8 mouse cellular contexts compared by ENCODE assay signal in genomic region chr3:40798500-40798899, GRCm38 (mm10). TPM values are rescaled to one million over a fixed set of nuclear protein-coding genes. Genes with fewer than 3 reads are reported as not detected.
DNase-seq lines count a peak whose midpoint lies in the region; ATAC-seq and TF ChIP-seq lines count a peak whose summit lies in the region.

No protein-coding gene starts in this region.

- H3K9me3 ChIP-seq in midbrain, embryonic 10.5 days (replicated peaks): no peaks in the 10 kb centered on the region
- no peaks in the 10 kb centered on the region for H3K9me3 ChIP-seq in midbrain, embryonic 15.5 days
- no peaks in the 10 kb centered on the region for H3K9me3 ChIP-seq in hindbrain, postnatal 0 days (ENCODE audit: low read length)
- H3K9me3 ChIP-seq in liver, embryonic 14.5 days (ENCODE audit: control insufficient read depth, low read length): no peaks in the 10 kb centered on the region

- 37% methylated on average over 7 of the region's 7 CpGs for WGBS in midbrain, embryonic 10.5 days
- 40% methylated on average over 7 of the region's 7 CpGs for WGBS in midbrain, embryonic 15.5 days
- 40% methylated on average over 7 of the region's 7 CpGs for WGBS in hindbrain, postnatal 0 days
- WGBS in liver, embryonic 14.5 days (ENCODE audit: insufficient replicate concordance): 30% methylated on average over 7 of the region's 7 CpGs

- H3K27me3 ChIP-seq in midbrain, embryonic 10.5 days (ENCODE audit: low read depth, poor library complexity, severe bottlenecking): no peaks in the 10 kb centered on the region
- H3K27me3 ChIP-seq in midbrain, embryonic 15.5 days (replicated peaks): no peaks in the 10 kb centered on the region
- H3K27me3 ChIP-seq in hindbrain, postnatal 0 days (ENCODE audit: insufficient read depth, low read length): no peaks in the 10 kb centered on the region
- H3K27me3 ChIP-seq in liver, embryonic 14.5 days (ENCODE audit: control insufficient read depth, insufficient read depth, low read length): no peaks in the 10 kb centered on the region

- no peak overlapping the region for H3K27ac ChIP-seq in midbrain, embryonic 10.5 days (replicated peaks)
- H3K27ac ChIP-seq in midbrain, embryonic 15.5 days: no peak overlapping the region
- H3K27ac ChIP-seq in hindbrain, postnatal 0 days: no peak overlapping the region
- H3K27ac ChIP-seq in liver, embryonic 14.5 days: peak overlapping the region; percentile 28

- no peak overlapping the region for H3K9ac ChIP-seq in midbrain, embryonic 15.5 days
- no peak overlapping the region for H3K9ac ChIP-seq in hindbrain, postnatal 0 days (replicated peaks; ENCODE audit: low read length)
- H3K9ac ChIP-seq in liver, embryonic 14.5 days (replicated peaks): no peak overlapping the region

- TF ChIP-seq EP300 in liver, embryonic 14.5 days (IDR thresholded peaks at IDR 0.05; ENCODE audit: low read depth): no peak

- no peak for ATAC-seq in midbrain, embryonic 15.5 days (replicated peaks)
- peak; percentile 10; the same call in 1 of the 2 replicates for ATAC-seq in hindbrain, postnatal 0 days
- ATAC-seq in liver, embryonic 14.5 days (ENCODE audit: insufficient read depth): peak; percentile 31; the same call in 1 of the 2 replicates

- H3K36me3 ChIP-seq in midbrain, embryonic 10.5 days: peaks cover 29% of the 10 kb centered on the region
- no peaks in the 10 kb centered on the region for H3K36me3 ChIP-seq in midbrain, embryonic 15.5 days (replicated peaks)
- no peaks in the 10 kb centered on the region; the same call in 1 of the 2 replicates for H3K36me3 ChIP-seq in hindbrain, postnatal 0 days (ENCODE audit: insufficient read depth, low read length)
- H3K36me3 ChIP-seq in liver, embryonic 14.5 days (replicated peaks; ENCODE audit: control insufficient read depth, insufficient read depth, low read depth): peaks cover 13% of the 10 kb centered on the region

- no peak overlapping the region for H3K4me3 ChIP-seq in midbrain, embryonic 10.5 days
- no peak overlapping the region for H3K4me3 ChIP-seq in midbrain, embryonic 15.5 days
- H3K4me3 ChIP-seq in hindbrain, postnatal 0 days (ENCODE audit: low read length): no peak overlapping the region
- H3K4me3 ChIP-seq in liver, embryonic 14.5 days (ENCODE audit: insufficient read depth in 1 of 2, low read depth in 2 of 2, low read length in 2 of 2): peak overlapping the region in 1 of 2 experiments; percentile 86; a peak in 1 of 4 replicates

- H3K4me2 ChIP-seq in midbrain, embryonic 15.5 days: no peak overlapping the region
- H3K4me2 ChIP-seq in hindbrain, postnatal 0 days (ENCODE audit: low read depth, low read length): no peak overlapping the region
- H3K4me2 ChIP-seq in liver, embryonic 14.5 days (ENCODE audit: low read depth): peak overlapping the region; percentile 82

- peak; percentile 34 for DNase-seq in midbrain, embryonic 10.5 days (ENCODE audit: low spot score)
- peak; percentile 79 for DNase-seq in R1 (ENCODE audit: low read depth, low spot score)
- DNase-seq in cerebellum, postnatal 25 days: peak; percentile 41 to 60
- peak; percentile 69 for DNase-seq in hindbrain, postnatal 0 days (ENCODE audit: low spot score)
- DNase-seq in liver, embryonic 14.5 days (ENCODE audit: low read depth in 3 of 3, low spot score in 3 of 3): peak; percentile 62 to 70 (median 63)
- DNase-seq in retina, embryonic 14.5 days (ENCODE audit: low spot score): peak; percentile 71
- peak; percentile 27 for DNase-seq in yolk sac, embryonic 10.5 days (ENCODE audit: low spot score)

- TF ChIP-seq CTCF in hindbrain, postnatal 0 days (IDR thresholded peaks at IDR 0.05; ENCODE audit: low read depth): peak; percentile 65
- TF ChIP-seq CTCF in liver, embryonic 14.5 days (IDR thresholded peaks at IDR 0.05; ENCODE audit: low read depth): peak; percentile 86

- H3K4me1 ChIP-seq in midbrain, embryonic 10.5 days: peaks cover 18% of the 10 kb centered on the region
- H3K4me1 ChIP-seq in midbrain, embryonic 15.5 days: peaks cover 13% of the 10 kb centered on the region
- H3K4me1 ChIP-seq in hindbrain, postnatal 0 days (ENCODE audit: insufficient read depth, low read length): no peaks in the 10 kb centered on the region; the same call in 1 of the 2 replicates
- H3K4me1 ChIP-seq in liver, embryonic 14.5 days (replicated peaks; ENCODE audit: control insufficient read depth in 2 of 2, insufficient read depth in 2 of 2, low read length in 1 of 2): peaks cover 7 to 15% of the 10 kb centered on the region in 2 experiments

RNA-seq across cellular contexts. Expression of gene Plk4, which starts 1.3 kb away (rescaled TPM):
- 77.4 and 83.2 TPM in 2 replicates for polyA plus RNA-seq in midbrain, embryonic 10.5 days (2016; fragmentation: Nextera tagmentation; extraction: Ambion mirVana)
- 14.0 and 14.7 TPM in 2 replicates for polyA plus RNA-seq in midbrain, embryonic 15.5 days (2015; fragmentation: Nextera tagmentation; extraction: Ambion mirVana)
- total RNA-seq in hindbrain, postnatal 0 days (2014; rRNA removed): 9.3 and 14.0 TPM in 2 replicates
- 13.8 and 14.1 TPM in 2 replicates for polyA plus RNA-seq in hindbrain, postnatal 0 days (2015; fragmentation: Nextera tagmentation; extraction: Ambion mirVana)
- polyA plus RNA-seq in liver, embryonic 14.5 days (2012; rRNA removed): 16.6 and 22.1 TPM in 2 replicates
- 36.7 and 38.3 TPM in 2 replicates for polyA plus RNA-seq in liver, embryonic 14.5 days (2014; fragmentation: Nextera tagmentation; extraction: Ambion mirVana)

RNA-seq across cellular contexts. Expression of gene Mfsd8, which starts 48.2 kb away (rescaled TPM):
- polyA plus RNA-seq in midbrain, embryonic 10.5 days (2016; fragmentation: Nextera tagmentation; extraction: Ambion mirVana): 6.6 and 7.7 TPM in 2 replicates
- 11.6 TPM in 2 replicates for polyA plus RNA-seq in midbrain, embryonic 15.5 days (2015; fragmentation: Nextera tagmentation; extraction: Ambion mirVana)
- 6.6 and 11.3 TPM in 2 replicates for total RNA-seq in hindbrain, postnatal 0 days (2014; rRNA removed)
- polyA plus RNA-seq in hindbrain, postnatal 0 days (2015; fragmentation: Nextera tagmentation; extraction: Ambion mirVana): 7.3 and 7.8 TPM in 2 replicates
- polyA plus RNA-seq in liver, embryonic 14.5 days (2012; rRNA removed): 1.7 and 2.5 TPM in 2 replicates
- polyA plus RNA-seq in liver, embryonic 14.5 days (2014; fragmentation: Nextera tagmentation; extraction: Ambion mirVana): 3.7 and 4.3 TPM in 2 replicates

RNA-seq across cellular contexts. Expression of gene Abhd18, which starts 48.3 kb away (rescaled TPM):
- polyA plus RNA-seq in midbrain, embryonic 10.5 days (2016; fragmentation: Nextera tagmentation; extraction: Ambion mirVana): 6.0 and 6.4 TPM in 2 replicates
- polyA plus RNA-seq in midbrain, embryonic 15.5 days (2015; fragmentation: Nextera tagmentation; extraction: Ambion mirVana): 14.3 and 14.5 TPM in 2 replicates
- total RNA-seq in hindbrain, postnatal 0 days (2014; rRNA removed): 5.0 and 7.2 TPM in 2 replicates
- 8.6 and 13.1 TPM in 2 replicates for polyA plus RNA-seq in hindbrain, postnatal 0 days (2015; fragmentation: Nextera tagmentation; extraction: Ambion mirVana)
- polyA plus RNA-seq in liver, embryonic 14.5 days (2012; rRNA removed): 1.5 and 2.1 TPM in 2 replicates
- 2.2 and 2.4 TPM in 2 replicates for polyA plus RNA-seq in liver, embryonic 14.5 days (2014; fragmentation: Nextera tagmentation; extraction: Ambion mirVana)

RNA-seq across cellular contexts. Expression of gene Hspa4l, which starts 54.2 kb away (rescaled TPM):
- 55.1 and 56.1 TPM in 2 replicates for polyA plus RNA-seq in midbrain, embryonic 10.5 days (2016; fragmentation: Nextera tagmentation; extraction: Ambion mirVana)
- polyA plus RNA-seq in midbrain, embryonic 15.5 days (2015; fragmentation: Nextera tagmentation; extraction: Ambion mirVana): 49.6 and 53.7 TPM in 2 replicates
- total RNA-seq in hindbrain, postnatal 0 days (2014; rRNA removed): 28.5 and 54.8 TPM in 2 replicates
- 56.6 TPM in 2 replicates for polyA plus RNA-seq in hindbrain, postnatal 0 days (2015; fragmentation: Nextera tagmentation; extraction: Ambion mirVana)
- 2.4 and 4.3 TPM in 2 replicates for polyA plus RNA-seq in liver, embryonic 14.5 days (2012; rRNA removed)
- 15.7 and 18.4 TPM in 2 replicates for polyA plus RNA-seq in liver, embryonic 14.5 days (2014; fragmentation: Nextera tagmentation; extraction: Ambion mirVana)

Comparison
In these comparisons a context has a peak if more than half of its experiments do, and no peak if none do; other contexts are left out.
1. DNase-seq: peak in every context shown above with its lines; median percentile 79 in R1; 71 in retina, embryonic 14.5 days; 69 in hindbrain, postnatal 0 days; 63 in liver, embryonic 14.5 days; 50 in cerebellum, postnatal 25 days; 34 in midbrain, embryonic 10.5 days; 27 in yolk sac, embryonic 10.5 days.